Mouse (Mus musculus): ENCODE measurements at regions not wholly inside any gene's neighbourhood (a gene's known extent, or its start where the extent isn't known, plus 50 kb on each side); places are given as distances from the start of the nearest gene placed in this dataset.

GRCm38 (mm10) chr13:33721851-33722250, 60.6 kb downstream of the Serpinb6d start:
- no peak for DNase-seq (ENCODE audit: low spot score in 2 of 2)

GRCm38 (mm10) chr13:33762293-33763125, 80.7 kb downstream of the Serpinb6e start:
- peak; percentile 6 to 64 for DNase-seq (ENCODE audit: low spot score in 2 of 2)

GRCm38 (mm10) chr13:33763295-33763916, 79.8 kb downstream of the Serpinb6e start:
- DNase-seq (ENCODE audit: low spot score in 2 of 2) = no peak

Measured in frontal cortex, postnatal 14 days (tissue).